Mouse (Mus musculus) heart, postnatal 4 days (tissue): ENCODE data around the gene 2210016L21Rik. TPM values are rescaled to one million over a fixed set of nuclear protein-coding genes. Genes with fewer than 3 reads are reported as not detected.

ENCODE experiments used
- DNase-seq: peaks from one replicate; pipeline ENCODE4 v3.0.0; 2021
- total RNA-seq, 2 experiments: library from RNA; stranded (reverse); gene quantifications; 2 replicates each; pipeline ENCODE4 v1.2.3; 2021

The 2210016L21Rik gene
- total RNA-seq, 2 experiments from 2014 or later: 27.7 to 34.9 TPM

GRCm38 (mm10) chr5:114945072-114945471 is 3.1 kb downstream of the 2210016L21Rik start:
- DNase-seq: no peak

GRCm38 (mm10) chr5:114948891-114949290 is 6.9 kb downstream of the 2210016L21Rik start:
- peak; percentile 76 for DNase-seq

DNA sequence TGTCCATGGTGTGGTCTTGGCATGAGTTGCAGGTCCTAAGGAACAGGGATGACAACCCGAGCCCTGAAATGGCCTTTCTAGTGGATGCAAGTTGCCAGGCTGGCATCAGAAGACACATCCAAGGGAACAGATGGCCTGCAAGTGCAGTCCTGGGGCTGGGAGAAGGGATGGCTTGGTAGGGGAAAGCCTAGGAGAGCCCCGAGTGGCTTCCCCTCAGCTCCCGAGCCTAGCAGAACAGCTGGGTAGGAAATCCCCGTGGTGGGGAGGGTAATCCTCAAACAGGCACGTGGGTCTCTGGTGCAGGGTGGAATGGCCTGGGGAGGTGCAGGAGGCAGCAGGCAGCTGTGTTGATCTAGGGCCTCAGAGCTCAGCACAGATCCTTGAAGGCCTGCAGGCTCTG is 7.4 kb downstream of the 2210016L21Rik start:
- DNase-seq: no peak

DNA sequence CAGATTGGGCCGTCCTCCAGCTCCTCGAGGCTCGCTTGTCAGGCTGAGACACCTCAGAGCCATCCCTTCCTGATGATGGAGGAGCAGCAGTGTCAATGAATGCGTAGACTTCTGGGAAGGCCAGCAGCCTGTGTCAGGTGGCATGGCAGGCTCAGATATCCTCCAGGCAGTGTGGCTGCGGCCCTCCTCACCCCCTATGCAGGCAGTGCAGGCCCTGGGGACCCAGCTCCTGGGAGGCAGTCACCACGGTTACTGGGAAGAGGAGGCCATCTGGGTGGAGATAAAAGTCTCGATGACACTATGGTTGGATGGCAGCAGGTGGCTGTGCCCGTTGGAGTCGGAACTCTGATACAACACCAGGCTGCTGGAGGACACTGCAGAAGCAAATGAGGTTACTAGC is 7.9 kb downstream of the 2210016L21Rik start:
- DNase-seq: no peak

DNA sequence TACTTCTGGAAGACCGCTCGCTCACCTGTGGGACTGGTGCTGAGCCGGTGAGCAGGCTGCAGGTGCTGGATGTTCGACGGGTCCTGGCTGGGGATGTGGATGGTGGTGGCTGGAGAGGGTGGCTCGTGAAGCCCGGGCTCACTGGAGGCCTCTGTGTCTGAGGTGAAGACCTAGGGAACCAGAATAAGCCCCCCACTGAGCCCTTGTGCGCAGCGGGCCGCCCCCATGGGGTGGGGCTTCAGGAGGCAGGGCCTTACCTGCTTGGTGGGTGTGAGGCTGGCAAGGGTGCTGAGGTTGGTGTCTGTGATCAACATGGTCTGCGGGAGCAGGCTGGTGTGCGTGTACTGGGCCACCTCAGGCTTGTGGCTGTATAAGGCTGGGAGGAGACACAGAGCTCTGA is 8.7 kb downstream of the 2210016L21Rik start:
- no peak for DNase-seq

DNA sequence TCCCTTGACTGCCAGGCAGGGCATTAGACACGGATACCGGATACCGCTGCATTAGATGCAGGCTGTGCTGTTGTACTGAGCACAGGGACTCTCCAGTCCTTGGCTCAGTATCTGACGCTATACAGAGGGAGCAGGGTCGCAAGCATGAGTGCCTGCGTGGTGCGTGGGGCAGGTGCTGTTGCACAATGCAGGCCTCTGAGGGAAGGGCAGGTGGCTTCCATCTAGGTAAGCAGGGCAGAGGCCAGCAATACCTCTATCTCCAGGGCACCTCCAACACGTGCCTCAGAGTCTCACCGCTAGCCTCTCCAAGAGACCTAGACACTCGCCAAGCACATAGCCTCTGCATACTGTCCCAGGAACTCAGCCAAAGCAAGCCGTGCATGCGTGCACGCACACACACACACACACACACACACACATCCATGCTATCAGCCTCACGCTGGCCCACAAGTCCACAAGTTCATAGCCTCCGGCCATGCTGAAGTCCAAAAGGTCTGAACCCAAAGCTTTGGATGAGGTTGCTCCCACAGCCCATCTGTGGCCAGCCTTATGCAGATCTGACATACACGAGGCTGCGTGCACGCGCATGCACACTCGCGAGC is 9.4 kb downstream of the 2210016L21Rik start:
- no peak for DNase-seq

GRCm38 (mm10) chr5:114953326-114953725 is 11.4 kb downstream of the 2210016L21Rik start:
- no peak for DNase-seq

DNA sequence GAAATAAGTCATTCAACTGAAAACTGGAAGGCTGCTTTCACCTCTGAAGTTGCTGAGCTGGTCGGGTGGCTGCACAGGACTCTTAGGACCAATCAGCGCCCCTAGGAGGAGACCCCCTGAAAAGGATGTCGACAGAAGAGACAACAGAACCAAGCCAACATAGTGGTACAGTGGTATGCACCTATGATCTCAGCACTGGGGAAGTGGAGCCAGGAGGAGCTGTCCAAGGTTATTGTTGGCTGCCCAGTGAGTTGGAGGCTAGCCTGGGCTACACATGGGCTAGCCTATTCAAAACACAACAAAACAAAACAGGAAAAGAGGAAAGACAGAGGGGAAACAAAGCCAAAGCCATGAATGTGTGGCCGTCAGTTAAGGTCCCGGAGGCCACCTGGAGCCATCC is 16.1 kb downstream of the 2210016L21Rik start:
- no peak for DNase-seq

DNA sequence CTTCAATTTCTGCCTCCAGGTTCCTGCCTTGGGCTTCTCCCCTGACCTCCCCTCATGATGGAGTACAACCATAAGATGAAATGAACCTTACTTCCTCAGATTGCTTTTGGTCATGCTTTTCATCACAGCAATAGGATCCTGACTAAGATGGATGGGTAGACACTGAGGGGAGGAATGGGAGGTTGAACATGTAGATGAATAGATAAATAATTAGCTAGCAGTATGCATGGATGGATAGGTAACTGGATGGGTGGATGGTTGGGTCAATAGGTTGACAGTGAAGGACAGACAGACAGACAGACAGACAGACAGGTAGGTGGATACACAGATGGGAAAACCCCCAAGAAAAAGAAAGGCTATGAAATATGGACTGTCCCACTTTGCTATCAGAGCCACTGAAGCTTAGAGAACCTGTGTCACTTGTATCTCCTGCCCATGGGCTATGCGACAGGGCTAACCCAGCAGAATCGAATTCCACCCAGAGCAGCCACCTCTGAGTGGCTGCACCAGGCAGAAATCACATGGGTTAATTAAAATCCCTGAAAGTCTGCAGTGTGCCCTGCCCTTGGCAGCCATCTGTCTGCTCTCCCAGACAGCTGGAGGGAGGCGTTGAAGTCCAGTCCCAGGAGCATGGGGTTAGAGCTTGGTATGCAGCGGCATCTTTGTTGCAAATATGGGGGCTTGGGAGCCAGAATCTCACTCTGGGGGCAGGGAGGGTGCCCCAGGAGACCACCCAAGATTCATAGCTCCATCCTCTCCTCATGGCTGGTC is 19.8 kb downstream of the 2210016L21Rik start:
- no peak for DNase-seq

- DNase-seq: no peak
Measured at GRCm38 (mm10) chr5:114964315-114964966, 22.5 kb downstream of the 2210016L21Rik start.

- DNase-seq: no peak
Measured at GRCm38 (mm10) chr5:114964967-114965898, 23.3 kb downstream of the 2210016L21Rik start.

DNA sequence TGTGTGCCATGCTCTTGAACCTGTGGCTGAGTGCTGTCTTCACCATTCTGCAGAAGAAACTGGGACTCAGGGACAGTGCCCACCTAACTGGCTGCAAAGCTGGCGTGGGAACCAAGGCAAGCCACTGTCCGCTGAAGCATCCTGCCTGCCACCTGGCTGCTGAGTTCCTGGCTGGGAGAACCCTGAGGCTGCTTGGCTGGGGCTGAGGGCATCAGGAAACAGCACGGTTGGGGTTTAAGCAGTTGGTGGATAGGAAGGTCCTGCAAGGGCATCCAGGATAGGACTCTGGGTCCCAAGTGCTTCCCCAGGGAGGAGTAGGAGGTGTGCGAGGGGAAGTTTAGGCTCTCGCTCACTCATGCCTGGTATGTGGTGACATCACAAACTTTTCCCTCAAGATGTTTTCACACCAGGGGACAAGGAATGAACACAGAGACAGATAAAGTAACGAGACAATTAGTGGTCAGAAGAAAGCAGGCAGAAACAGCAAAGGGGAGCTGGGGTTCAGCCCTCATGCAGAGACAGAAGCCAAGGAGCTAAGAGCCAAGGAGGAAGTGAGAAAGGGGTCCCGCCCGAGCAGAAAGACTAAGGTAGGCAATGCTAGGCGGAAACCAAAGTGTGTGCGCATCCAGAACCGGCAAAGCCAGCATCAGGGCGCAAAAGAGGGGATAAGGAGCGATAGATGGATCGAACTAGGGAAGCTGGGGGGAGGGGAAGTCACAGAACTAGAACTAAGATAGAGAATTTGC is 25.7 kb downstream of the 2210016L21Rik start:
- DNase-seq: no peak

DNA sequence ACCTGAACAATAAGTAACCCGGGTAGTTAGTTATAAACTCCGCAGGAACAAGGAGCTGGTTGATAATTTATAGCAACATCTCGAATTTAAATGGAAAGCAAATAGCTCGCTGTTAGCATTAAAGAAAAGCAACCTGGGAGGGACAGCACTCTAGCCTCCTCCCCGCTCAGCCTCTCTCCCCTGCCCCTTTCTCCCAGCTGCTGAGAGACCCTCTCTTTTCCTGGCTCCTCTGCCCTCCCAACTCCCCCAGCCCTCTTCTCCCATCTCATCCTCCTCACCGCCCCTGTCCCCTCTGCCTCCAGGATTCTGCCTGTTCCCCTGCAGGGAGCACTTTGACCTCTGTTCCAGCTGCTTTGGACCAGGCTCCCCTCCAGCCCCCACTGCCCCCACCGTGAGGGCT is 26.7 kb downstream of the 2210016L21Rik start:
- no peak for DNase-seq

DNA sequence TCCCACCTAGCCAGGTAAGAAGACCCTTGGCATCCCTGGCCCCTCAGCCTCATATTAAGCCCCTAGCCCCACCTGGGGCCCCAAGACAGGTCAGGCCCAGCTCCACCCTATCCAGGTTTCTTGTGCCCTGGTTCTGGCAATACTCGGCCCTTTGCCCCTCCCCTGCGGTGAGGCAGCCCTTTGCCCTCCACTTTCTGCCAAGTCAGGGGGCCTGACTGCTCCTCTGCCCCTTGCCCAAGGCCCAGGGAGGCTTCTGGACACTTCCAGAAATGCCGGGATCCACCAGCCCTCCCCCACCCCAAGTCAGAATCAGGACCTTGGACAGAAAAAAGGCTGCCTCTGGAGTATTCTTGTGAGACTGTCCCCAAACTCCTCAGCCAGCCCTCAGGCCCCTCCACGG is 27.1 kb downstream of the 2210016L21Rik start:
- DNase-seq: no peak

- no peak for DNase-seq
Measured at GRCm38 (mm10) chr5:114969609-114970215, 27.8 kb downstream of the 2210016L21Rik start.

DNA sequence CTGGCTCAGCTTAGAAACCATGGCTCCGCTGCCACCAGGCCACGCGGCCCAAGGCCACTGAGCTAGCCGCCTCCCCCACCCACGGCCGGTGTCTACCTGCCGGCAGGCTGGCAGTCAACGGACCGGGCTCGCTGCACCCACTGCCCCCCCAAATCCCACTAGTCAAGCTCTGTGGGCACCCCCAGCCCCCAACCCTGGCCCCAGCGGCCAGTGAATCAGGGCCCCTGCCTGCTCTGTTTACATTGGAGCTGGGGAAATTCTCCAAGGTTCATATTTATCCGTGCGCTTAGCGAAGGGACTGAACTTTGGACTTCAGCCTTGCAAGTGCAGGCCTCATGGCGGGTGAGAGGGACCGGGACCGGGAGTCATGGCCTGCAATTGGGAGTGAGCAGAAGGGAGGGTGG is 28.9 kb downstream of the 2210016L21Rik start, which contains the start of gene Hnf1a:
Gene Hnf1a, minus strand, starts transcription at position 271 of the 404 bp plus-strand sequence.
- DNase-seq: no peak

- DNase-seq: no peak
Measured at GRCm38 (mm10) chr5:114972201-114972600, 30.2 kb downstream of the 2210016L21Rik start.

DNA sequence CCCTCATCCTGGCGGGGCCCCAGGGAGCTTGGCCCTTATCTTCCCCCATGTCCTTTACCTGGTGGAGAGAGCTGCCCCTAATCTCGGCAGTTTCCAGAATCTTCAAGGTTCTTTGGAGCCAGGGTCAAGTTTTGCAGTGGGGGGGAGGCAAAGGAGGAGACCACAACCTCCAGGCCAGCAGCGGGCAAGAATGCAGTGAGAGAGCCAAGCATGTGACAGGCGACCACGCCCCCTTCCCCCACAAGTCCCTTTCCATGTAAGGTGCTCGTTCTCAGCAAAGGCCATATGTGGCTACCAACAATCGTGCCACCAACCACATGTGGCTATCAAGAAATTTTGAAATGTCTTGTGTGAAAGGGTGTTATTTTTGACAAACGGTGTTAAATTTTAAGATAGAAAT is 31.2 kb downstream of the 2210016L21Rik start:
- no peak for DNase-seq

DNA sequence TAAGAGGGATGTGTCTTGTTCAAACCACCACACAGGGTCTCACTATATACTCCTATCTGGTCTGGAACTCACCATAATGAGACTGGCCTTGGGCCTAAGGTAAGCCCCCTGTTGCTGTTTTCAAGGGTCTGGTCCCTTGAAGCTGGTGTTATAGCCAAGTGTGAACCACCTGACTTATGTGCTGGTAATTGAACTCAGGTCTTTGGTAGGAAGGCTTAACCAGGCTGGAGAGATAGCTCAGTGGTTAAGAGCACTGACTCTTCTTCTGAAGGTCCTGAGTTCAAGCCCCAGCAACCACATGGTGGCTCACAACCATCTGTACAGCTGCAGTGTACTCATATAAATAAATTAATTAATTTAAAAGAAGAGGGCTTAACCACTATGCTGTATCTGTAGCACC is 35.0 kb downstream of the 2210016L21Rik start:
- no peak for DNase-seq

DNA sequence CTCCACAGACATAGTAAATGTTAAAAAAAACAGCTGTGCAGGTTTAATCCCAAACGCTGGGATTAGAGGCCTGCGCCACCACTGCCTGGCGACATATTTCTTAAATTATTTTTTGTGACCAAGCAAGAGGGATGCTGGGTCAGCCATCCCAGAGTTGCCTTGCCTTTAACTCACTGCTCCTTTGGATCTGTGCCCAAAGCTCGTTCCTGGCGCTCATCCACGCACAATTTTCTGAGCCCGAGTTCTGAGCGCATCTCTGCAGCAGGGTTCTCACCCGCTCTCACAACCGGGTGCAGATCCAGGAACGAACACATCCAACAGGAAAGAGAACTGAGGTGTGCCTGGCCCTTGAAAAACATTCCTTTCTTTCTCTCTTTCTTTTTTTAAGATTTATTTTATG is 36.5 kb downstream of the 2210016L21Rik start:
- peak; percentile 35 for DNase-seq

GRCm38 (mm10) chr5:114978888-114979249 is 36.9 kb downstream of the 2210016L21Rik start:
- no peak for DNase-seq
